Mouse (Mus musculus): ENCODE measurements around the gene Cyp11a1. TPM values are rescaled to one million over a fixed set of nuclear protein-coding genes. Genes with fewer than 3 reads are reported as not detected.
A peak's percentile ranks its signal among the peaks of the same experiment; 100 is the strongest.

Cyp11a1 gene
- polyA plus RNA-seq, 1 experiment from 2014 or later: 0.12 TPM

GRCm38 (mm10) chr9:58059920-58060319 lies 53.7 kb downstream of the Cyp11a1 start:
- no peak overlapping the region for H3K9ac ChIP-seq (ENCODE audit: low read length)
- H3K4me1 ChIP-seq (ENCODE audit: control insufficient read depth, insufficient read depth, low read length): peaks cover 3% of the 10 kb centered on the region; the same call in 1 of the 2 replicates
- DNase-seq (ENCODE audit: low spot score) (no peak), ATAC-seq (ENCODE audit: insufficient number of reproducible peaks, low FRiP score, low TSS enrichment, low read depth) (no peak)
- WGBS: 62% methylated on average over 1 of the region's 1 CpGs
- no peak overlapping the region for H3K4me2 ChIP-seq (ENCODE audit: low read depth, severe bottlenecking)
- H3K9me3 ChIP-seq (ENCODE audit: control insufficient read depth, low read length): no peaks in the 10 kb centered on the region
- 0 out of 2 replicates have a peak, but pooled peaks cover 2% of the 10 kb centered on the region for H3K27me3 ChIP-seq (ENCODE audit: control insufficient read depth, insufficient read depth, low read length)
- no peak overlapping the region for H3K27ac ChIP-seq (replicated peaks; ENCODE audit: low read depth, low read length)
- H3K4me3 ChIP-seq (ENCODE audit: low read depth, low read length): no peak overlapping the region
- no peaks in the 10 kb centered on the region for H3K36me3 ChIP-seq (ENCODE audit: control insufficient read depth, insufficient read depth, low read length)

- no peak overlapping the region for H3K27ac ChIP-seq (replicated peaks; ENCODE audit: low read depth, low read length)
- 8% methylated on average over 23 of the region's 23 CpGs for WGBS
- 0 out of 2 replicates have a peak, but pooled peaks cover 2% of the 10 kb centered on the region for H3K27me3 ChIP-seq (ENCODE audit: control insufficient read depth, insufficient read depth, low read length)
Measured at GRCm38 (mm10) chr9:58060677-58061667, 54.8 kb downstream of the Cyp11a1 start.

GRCm38 (mm10) chr9:58063531-58063930 lies 57.3 kb downstream of the Cyp11a1 start, which contains the start of gene Stra6:
Stra6 (plus strand) TSS chr9:58063788.
- Histone ChIP-seq H3K9ac (ENCODE audit: low read length) (no peak within 1 kb of the TSS), H3K27ac (replicated peaks; ENCODE audit: low read depth, low read length) (no peak within 1 kb of the TSS), H3K4me3 (ENCODE audit: low read depth, low read length) (no peak within 1 kb of the TSS), H3K4me2 (ENCODE audit: low read depth, severe bottlenecking) (no peak within 1 kb of the TSS), H3K36me3 (ENCODE audit: control insufficient read depth, insufficient read depth, low read length) (no peaks in the 10 kb centered on the region), H3K9me3 (ENCODE audit: control insufficient read depth, low read length) (no peaks in the 10 kb centered on the region), H3K27me3 (ENCODE audit: control insufficient read depth, insufficient read depth, low read length) (0 out of 2 replicates have a peak, but pooled peaks cover 2% of the 10 kb centered on the region), H3K4me1 (ENCODE audit: control insufficient read depth, insufficient read depth, low read length) (no peaks in the 10 kb centered on the region; the same call in 1 of the 2 replicates)
- WGBS: 15% methylated on average over 3 of the region's 3 CpGs
- no peak for ATAC-seq (ENCODE audit: insufficient number of reproducible peaks, low FRiP score, low TSS enrichment, low read depth)
- no peak for DNase-seq (ENCODE audit: low spot score)

More at GRCm38 (mm10) chr9:58060677-58061667, 54.8 kb downstream of the Cyp11a1 start:
- no peak overlapping the region for H3K9ac ChIP-seq (ENCODE audit: low read length)
- no peaks in the 10 kb centered on the region; the same call in 1 of the 2 replicates for H3K4me1 ChIP-seq (ENCODE audit: control insufficient read depth, insufficient read depth, low read length)
- no peaks in the 10 kb centered on the region for H3K36me3 ChIP-seq (ENCODE audit: control insufficient read depth, insufficient read depth, low read length)
- DNase-seq (ENCODE audit: low spot score): peak; percentile 91
- no peaks in the 10 kb centered on the region for H3K9me3 ChIP-seq (ENCODE audit: control insufficient read depth, low read length)
- no peak overlapping the region for H3K4me3 ChIP-seq (ENCODE audit: low read depth, low read length)
- ATAC-seq (ENCODE audit: insufficient number of reproducible peaks, low FRiP score, low TSS enrichment, low read depth): no peak
- H3K4me2 ChIP-seq (ENCODE audit: low read depth, severe bottlenecking): no peak overlapping the region

DNA sequence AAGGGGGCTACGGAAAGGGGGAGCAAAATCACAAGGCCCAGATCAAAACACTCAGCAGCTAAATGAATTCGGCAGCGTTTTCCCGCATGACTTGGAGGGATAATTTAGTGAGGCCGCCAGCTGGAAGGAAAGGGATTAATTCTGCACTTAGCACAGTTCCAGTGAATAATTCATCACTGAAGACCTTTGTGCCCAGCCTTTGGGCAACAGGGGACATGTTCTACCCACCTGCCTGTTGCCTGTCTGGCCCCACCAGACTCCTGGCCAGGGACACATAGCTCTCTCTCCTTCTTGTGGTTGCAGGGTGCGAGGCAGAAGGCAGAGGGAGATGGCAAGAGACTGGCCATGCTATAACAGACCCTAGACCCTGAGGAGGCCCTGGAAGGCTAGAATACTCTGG lies 59.3 kb downstream of the Cyp11a1 start:
- H3K4me2 ChIP-seq (ENCODE audit: low read depth, severe bottlenecking): no peak overlapping the region
- H3K4me3 ChIP-seq (ENCODE audit: low read depth, low read length): no peak overlapping the region
- WGBS: 47% methylated on average over 6 of the region's 6 CpGs
- H3K36me3 ChIP-seq (ENCODE audit: control insufficient read depth, insufficient read depth, low read length): no peaks in the 10 kb centered on the region
- no peaks in the 10 kb centered on the region; the same call in 1 of the 2 replicates for H3K4me1 ChIP-seq (ENCODE audit: control insufficient read depth, insufficient read depth, low read length)
- no peaks in the 10 kb centered on the region for H3K9me3 ChIP-seq (ENCODE audit: control insufficient read depth, low read length)
- DNase-seq (ENCODE audit: low spot score) (no peak), ATAC-seq (ENCODE audit: insufficient number of reproducible peaks, low FRiP score, low TSS enrichment, low read depth) (no peak)
- no peak overlapping the region for H3K27ac ChIP-seq (replicated peaks; ENCODE audit: low read depth, low read length)
- H3K27me3 ChIP-seq (ENCODE audit: control insufficient read depth, insufficient read depth, low read length): 0 out of 2 replicates have a peak, but pooled peaks cover 2% of the 10 kb centered on the region
- no peak overlapping the region for H3K9ac ChIP-seq (ENCODE audit: low read length)

DNA sequence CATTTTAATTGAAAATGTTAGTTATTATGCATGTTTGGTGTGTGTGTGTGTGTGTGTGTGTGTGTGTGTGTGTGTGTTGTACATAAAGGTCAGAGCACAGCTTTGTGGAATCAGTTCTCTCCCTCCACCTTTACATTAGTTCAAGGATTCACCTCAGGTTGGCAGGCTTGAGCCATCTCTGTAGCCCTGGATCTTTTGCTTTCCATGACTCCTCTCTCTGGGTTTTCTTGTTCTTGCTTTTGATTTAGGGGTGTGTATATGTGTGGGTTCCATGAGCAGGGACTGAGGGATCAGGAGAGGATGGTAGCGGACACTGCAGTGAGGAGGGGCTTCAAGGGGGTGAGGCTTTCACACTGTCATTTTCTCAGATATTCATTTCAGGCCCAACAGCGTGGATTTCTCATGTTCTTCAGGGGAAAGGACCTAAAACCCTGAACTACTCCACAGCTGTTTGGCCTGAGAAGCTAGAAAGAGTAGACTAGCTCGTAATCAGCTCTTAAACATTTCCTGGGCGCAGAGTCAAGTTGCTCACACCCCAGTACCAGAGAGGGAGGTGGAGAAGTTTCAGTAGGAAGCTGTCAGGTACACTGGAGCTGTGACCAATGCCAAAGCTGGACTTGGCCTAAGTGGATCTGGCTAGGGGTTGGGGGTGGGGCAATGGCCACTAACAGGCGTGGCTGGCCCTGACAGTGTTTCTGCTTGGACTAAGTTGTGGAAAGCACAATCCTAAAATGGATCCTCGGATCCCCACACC lies 59.9 kb downstream of the Cyp11a1 start:
- no peaks in the 10 kb centered on the region for H3K36me3 ChIP-seq (ENCODE audit: control insufficient read depth, insufficient read depth, low read length)
- no peaks in the 10 kb centered on the region; the same call in 1 of the 2 replicates for H3K4me1 ChIP-seq (ENCODE audit: control insufficient read depth, insufficient read depth, low read length)
- WGBS: 80% methylated on average over 6 of the region's 6 CpGs
- ATAC-seq (ENCODE audit: insufficient number of reproducible peaks, low FRiP score, low TSS enrichment, low read depth): no peak
- H3K9me3 ChIP-seq (ENCODE audit: control insufficient read depth, low read length): no peaks in the 10 kb centered on the region
- H3K4me2 ChIP-seq (ENCODE audit: low read depth, severe bottlenecking): no peak overlapping the region
- 0 out of 2 replicates have a peak, but pooled peaks cover 2% of the 10 kb centered on the region for H3K27me3 ChIP-seq (ENCODE audit: control insufficient read depth, insufficient read depth, low read length)
- no peak overlapping the region for H3K4me3 ChIP-seq (ENCODE audit: low read depth, low read length)
- H3K27ac ChIP-seq (replicated peaks; ENCODE audit: low read depth, low read length): no peak overlapping the region
- no peak overlapping the region for H3K9ac ChIP-seq (ENCODE audit: low read length)
- no peak for DNase-seq (ENCODE audit: low spot score)

DNA sequence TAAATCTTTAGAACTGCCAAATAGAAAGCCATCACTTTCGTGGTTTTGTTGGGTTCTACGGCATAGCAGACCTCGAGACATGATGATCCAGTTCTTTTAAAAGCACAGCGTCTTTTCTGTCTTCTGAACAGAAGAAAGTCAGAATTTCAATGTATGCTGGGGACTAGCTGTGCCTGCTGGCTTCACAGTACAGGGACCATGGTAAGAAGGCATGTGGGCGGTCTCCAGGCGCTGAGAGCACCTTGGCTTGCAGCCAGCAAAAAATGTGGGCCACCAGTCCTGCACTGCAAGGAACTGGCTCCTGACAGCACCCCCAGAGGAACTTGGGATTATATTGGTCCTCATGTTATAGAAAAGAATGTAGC lies 60.5 kb downstream of the Cyp11a1 start:
- no peaks in the 10 kb centered on the region for H3K9me3 ChIP-seq (ENCODE audit: control insufficient read depth, low read length)
- no peaks in the 10 kb centered on the region; the same call in 1 of the 2 replicates for H3K4me1 ChIP-seq (ENCODE audit: control insufficient read depth, insufficient read depth, low read length)
- H3K9ac ChIP-seq (ENCODE audit: low read length): no peak overlapping the region
- H3K27ac ChIP-seq (replicated peaks; ENCODE audit: low read depth, low read length): no peak overlapping the region
- H3K36me3 ChIP-seq (ENCODE audit: control insufficient read depth, insufficient read depth, low read length): no peaks in the 10 kb centered on the region
- no peak overlapping the region for H3K4me3 ChIP-seq (ENCODE audit: low read depth, low read length)
- no peak for ATAC-seq (ENCODE audit: insufficient number of reproducible peaks, low FRiP score, low TSS enrichment, low read depth)
- WGBS: 85% methylated on average over 6 of the region's 6 CpGs
- H3K4me2 ChIP-seq (ENCODE audit: low read depth, severe bottlenecking): no peak overlapping the region
- DNase-seq (ENCODE audit: low spot score): no peak
- H3K27me3 ChIP-seq (ENCODE audit: control insufficient read depth, insufficient read depth, low read length): 0 out of 2 replicates have a peak, but pooled peaks cover 2% of the 10 kb centered on the region

DNA sequence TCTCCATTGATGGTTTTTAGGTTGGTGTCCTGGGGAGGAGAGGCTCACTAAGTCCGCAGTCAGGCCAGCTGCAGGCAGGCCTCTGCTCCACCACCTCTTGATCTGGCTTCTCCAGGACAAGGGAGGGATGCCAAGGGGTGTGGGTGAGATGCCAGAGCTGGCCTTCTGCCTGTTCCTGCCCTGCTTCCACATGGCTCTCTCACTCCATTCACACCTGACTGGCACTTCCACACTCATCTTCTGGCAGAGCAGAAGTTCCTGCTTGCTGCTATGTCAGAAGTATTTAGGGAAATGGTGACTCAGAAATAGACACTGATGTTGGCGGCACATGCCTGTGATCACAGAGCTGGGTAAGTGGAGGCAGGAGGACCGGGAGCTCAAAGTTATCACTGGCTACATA lies 61.3 kb downstream of the Cyp11a1 start:
- Histone ChIP-seq H3K9ac (ENCODE audit: low read length) (no peak overlapping the region), H3K4me1 (ENCODE audit: control insufficient read depth, insufficient read depth, low read length) (no peaks in the 10 kb centered on the region; the same call in 1 of the 2 replicates), H3K36me3 (ENCODE audit: control insufficient read depth, insufficient read depth, low read length) (no peaks in the 10 kb centered on the region), H3K9me3 (ENCODE audit: control insufficient read depth, low read length) (no peaks in the 10 kb centered on the region), H3K27me3 (ENCODE audit: control insufficient read depth, insufficient read depth, low read length) (0 out of 2 replicates have a peak, but pooled peaks cover 2% of the 10 kb centered on the region), H3K4me3 (ENCODE audit: low read depth, low read length) (no peak overlapping the region), H3K4me2 (ENCODE audit: low read depth, severe bottlenecking) (no peak overlapping the region), H3K27ac (replicated peaks; ENCODE audit: low read depth, low read length) (no peak overlapping the region)
- ATAC-seq (ENCODE audit: insufficient number of reproducible peaks, low FRiP score, low TSS enrichment, low read depth) (no peak), DNase-seq (ENCODE audit: low spot score) (no peak)
- 89% methylated on average over 3 of the region's 3 CpGs for WGBS

DNA sequence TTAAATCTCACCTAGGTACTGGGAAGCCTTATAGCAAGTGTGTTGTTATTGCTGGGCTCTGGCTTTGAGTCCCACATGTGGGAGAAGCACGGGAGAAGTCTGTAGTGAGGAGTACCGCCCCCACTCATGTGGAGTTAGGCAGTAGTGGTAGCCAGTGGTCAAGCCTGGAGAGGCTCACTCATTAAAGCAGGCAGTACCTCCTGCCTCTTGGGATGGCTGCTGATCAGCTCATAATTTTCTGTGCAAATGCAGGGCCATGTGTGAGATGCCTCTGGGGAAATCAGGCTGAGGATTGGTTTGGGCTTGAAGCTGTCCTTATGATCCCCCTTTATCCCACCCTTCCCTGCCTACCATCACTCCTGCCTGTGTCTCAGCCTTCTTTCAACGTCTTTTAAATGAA lies 68.3 kb downstream of the Cyp11a1 start:
- no peak for ATAC-seq (ENCODE audit: insufficient number of reproducible peaks, low FRiP score, low TSS enrichment, low read depth)

More for the DNA sequence above, 68.3 kb downstream of the Cyp11a1 start:
- Histone ChIP-seq H3K9ac (ENCODE audit: low read length) (no peak overlapping the region), H3K4me1 (ENCODE audit: control insufficient read depth, insufficient read depth, low read length) (no peaks in the 10 kb centered on the region), H3K4me3 (ENCODE audit: low read depth, low read length) (no peak overlapping the region), H3K27ac (replicated peaks; ENCODE audit: low read depth, low read length) (no peak overlapping the region), H3K4me2 (ENCODE audit: low read depth, severe bottlenecking) (no peak overlapping the region), H3K36me3 (ENCODE audit: control insufficient read depth, insufficient read depth, low read length) (no peaks in the 10 kb centered on the region), H3K27me3 (ENCODE audit: control insufficient read depth, insufficient read depth, low read length) (no peaks in the 10 kb centered on the region), H3K9me3 (ENCODE audit: control insufficient read depth, low read length) (no peaks in the 10 kb centered on the region)
- DNase-seq (ENCODE audit: low spot score): no peak
- WGBS: 47% methylated on average over 3 of the region's 3 CpGs
